Mouse (Mus musculus) stomach, embryonic 16.5 days (tissue): ENCODE measurements around the gene Prkrip1. TPM values are rescaled to one million over a fixed set of nuclear protein-coding genes. Genes with fewer than 3 reads are reported as not detected.
"Not testable (repeated sequence)": the region's sequence is repeated elsewhere in the genome, so short reads cannot be mapped to it uniquely, and the experiment has no call there.

ENCODE experiments used
- ATAC-seq: fragments of 200-750 bp; cut with Nextera tagmentation; 2 replicates; pipeline ENCODE4 v1.8.0; 2017; ENCODE audit warnings: moderate number of reproducible peaks, moderate TSS enrichment; ENCODE audit not compliant: insufficient read depth, low FRiP score
- H3K27ac ChIP-seq: fragments of 300-500 bp; sonication (generic); 2 replicates; pipeline ENCODE4 v1.5.1; 2014; ENCODE audit warnings: low read length
- H3K27me3 ChIP-seq: fragments of 300-500 bp; sonication (generic); 2 replicates; pipeline ENCODE4 v1.6.1; 2014; ENCODE audit warnings: low read length, control low read depth, mixed read lengths; ENCODE audit not compliant: control insufficient read depth, insufficient read depth
- H3K36me3 ChIP-seq: fragments of 300-500 bp; sonication (generic); 2 replicates; pipeline ENCODE4 v1.6.1; 2014; ENCODE audit warnings: low read length; ENCODE audit not compliant: control insufficient read depth, insufficient read depth
- H3K4me1 ChIP-seq: fragments of 300-500 bp; sonication (generic); 2 replicates; pipeline ENCODE4 v1.6.1; 2014; ENCODE audit warnings: low read length, control low read depth, mixed read lengths; ENCODE audit not compliant: control insufficient read depth, insufficient read depth
- H3K4me2 ChIP-seq: fragments of 300-500 bp; sonication (generic); 2 replicates; pipeline ENCODE4 v1.6.1; 2014; ENCODE audit warnings: low read depth, low read length, mixed read lengths
- H3K4me3 ChIP-seq: fragments of 300-500 bp; sonication (generic); replicated peaks from 2 replicates; pipeline ENCODE4 v1.5.1; 2014; ENCODE audit warnings: mild to moderate bottlenecking, low read length
- H3K9ac ChIP-seq: fragments of 300-500 bp; sonication (generic); 2 replicates; pipeline ENCODE4 v1.6.1; 2014; ENCODE audit warnings: low read length
- H3K9me3 ChIP-seq: fragments of 300-500 bp; sonication (generic); replicated peaks from 2 replicates; pipeline ENCODE4 v1.6.1; 2016; ENCODE audit warnings: low read length, control low read depth; ENCODE audit not compliant: control insufficient read depth
- WGBS: fragments of 180-500 bp; shearing (Covaris S2); extraction: QIAGEN DNeasy Blood & Tissue Kit; methylation state at CpG from one replicate; pipeline ENCODE4 v1.1.7; 2014; 5-methylcytosine and 5-hydroxymethylcytosine counted together
- polyA plus RNA-seq: library from polyadenylated mRNA; unstranded; fragments of >200 nt; fragmentation: Nextera tagmentation; extraction: Ambion mirVana; gene quantifications from 2 replicates; pipeline ENCODE4 v1.2.1, GENCODE M21; 2015

The Prkrip1 gene
- polyA plus RNA-seq, 1 experiment from 2014 or later, result 44.5 TPM

DNA sequence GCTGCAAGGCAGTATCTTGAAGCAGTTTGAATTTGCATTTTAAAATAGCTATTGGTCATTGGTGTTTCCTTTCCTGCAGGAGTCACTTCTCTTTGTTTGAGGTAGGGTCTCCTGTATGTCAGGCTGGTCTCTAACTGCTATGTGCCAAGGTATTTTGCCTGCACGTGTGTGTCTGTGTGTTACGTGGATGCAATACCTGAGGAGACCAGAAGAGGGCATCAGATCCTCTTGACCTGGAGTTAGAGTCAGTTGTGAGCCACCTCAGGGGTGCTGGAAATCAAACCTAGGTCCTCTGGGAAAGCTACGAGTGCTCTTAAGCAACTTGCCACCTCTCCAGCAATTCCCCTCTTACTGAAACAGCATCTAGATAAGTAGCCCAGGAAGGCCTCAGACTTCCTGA lies 16.4 kb upstream of the Prkrip1 start:
- Histone ChIP-seq H3K4me3 (no peak overlapping the region), H3K4me2 (no peak overlapping the region), H3K9ac (no peak overlapping the region), H3K4me1 (no peaks in the 10 kb centered on the region), H3K36me3 (no peaks in the 10 kb centered on the region), H3K9me3 (no peaks in the 10 kb centered on the region), H3K27ac (no peak overlapping the region), H3K27me3 (no peaks in the 10 kb centered on the region)
- WGBS, result 91% methylated on average over 3 of the region's 3 CpGs
- ATAC-seq, result no peak

DNA sequence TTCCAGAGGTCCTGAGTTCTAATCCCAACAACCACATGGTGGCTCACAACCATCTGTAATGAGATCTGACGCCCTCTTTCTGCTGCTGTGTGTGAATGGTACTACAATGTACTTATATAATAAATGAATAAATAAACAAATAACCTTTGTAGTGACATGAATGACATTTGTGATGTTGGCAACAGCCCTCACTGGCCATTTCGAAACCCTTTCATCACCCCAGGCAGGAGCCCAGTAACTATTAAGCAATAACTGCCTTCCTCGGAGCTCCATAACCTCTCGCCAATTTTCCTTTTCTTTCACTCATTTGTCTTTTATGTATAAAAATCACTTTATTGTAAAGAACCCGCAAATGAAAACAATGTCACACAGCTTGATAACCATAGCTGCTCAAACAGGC lies 15.0 kb upstream of the Prkrip1 start:
- H3K4me3 ChIP-seq, result no peak overlapping the region
- no peaks in the 10 kb centered on the region for H3K9me3 ChIP-seq
- no peak overlapping the region for H3K27ac ChIP-seq
- H3K27me3 ChIP-seq, result no peaks in the 10 kb centered on the region
- no peak overlapping the region for H3K9ac ChIP-seq
- WGBS, result 75% methylated on average over 5 of the region's 5 CpGs
- no peak overlapping the region for H3K4me2 ChIP-seq
- H3K36me3 ChIP-seq, result no peaks in the 10 kb centered on the region
- no peaks in the 10 kb centered on the region for H3K4me1 ChIP-seq
- no peak for ATAC-seq

DNA sequence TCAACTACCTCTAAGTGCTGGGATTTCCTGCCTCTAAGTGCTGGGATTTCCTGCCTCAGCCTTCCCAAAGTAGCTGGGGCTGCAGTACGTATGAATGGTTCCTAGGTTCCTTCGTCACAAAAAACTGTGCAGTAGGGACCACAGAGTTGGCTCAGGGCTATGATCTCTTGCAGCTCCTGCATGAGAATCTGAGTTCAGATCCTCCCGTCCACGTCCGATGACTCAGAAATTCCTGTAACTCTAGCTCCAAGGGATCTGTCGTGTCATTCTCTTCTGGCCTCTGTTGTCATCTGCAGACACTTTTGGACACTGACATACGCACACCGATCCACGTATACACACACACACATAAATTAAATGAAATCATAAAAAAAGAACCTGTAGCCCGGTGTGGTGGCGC lies 14.0 kb upstream of the Prkrip1 start:
- no peak overlapping the region for H3K9ac ChIP-seq
- no peaks in the 10 kb centered on the region for H3K9me3 ChIP-seq
- H3K36me3 ChIP-seq, result no peaks in the 10 kb centered on the region
- ATAC-seq, result no peak
- no peaks in the 10 kb centered on the region for H3K27me3 ChIP-seq
- no peak overlapping the region for H3K4me3 ChIP-seq
- no peaks in the 10 kb centered on the region for H3K4me1 ChIP-seq
- 92% methylated on average over 11 of the region's 11 CpGs for WGBS
- H3K4me2 ChIP-seq, result no peak overlapping the region
- no peak overlapping the region for H3K27ac ChIP-seq

DNA sequence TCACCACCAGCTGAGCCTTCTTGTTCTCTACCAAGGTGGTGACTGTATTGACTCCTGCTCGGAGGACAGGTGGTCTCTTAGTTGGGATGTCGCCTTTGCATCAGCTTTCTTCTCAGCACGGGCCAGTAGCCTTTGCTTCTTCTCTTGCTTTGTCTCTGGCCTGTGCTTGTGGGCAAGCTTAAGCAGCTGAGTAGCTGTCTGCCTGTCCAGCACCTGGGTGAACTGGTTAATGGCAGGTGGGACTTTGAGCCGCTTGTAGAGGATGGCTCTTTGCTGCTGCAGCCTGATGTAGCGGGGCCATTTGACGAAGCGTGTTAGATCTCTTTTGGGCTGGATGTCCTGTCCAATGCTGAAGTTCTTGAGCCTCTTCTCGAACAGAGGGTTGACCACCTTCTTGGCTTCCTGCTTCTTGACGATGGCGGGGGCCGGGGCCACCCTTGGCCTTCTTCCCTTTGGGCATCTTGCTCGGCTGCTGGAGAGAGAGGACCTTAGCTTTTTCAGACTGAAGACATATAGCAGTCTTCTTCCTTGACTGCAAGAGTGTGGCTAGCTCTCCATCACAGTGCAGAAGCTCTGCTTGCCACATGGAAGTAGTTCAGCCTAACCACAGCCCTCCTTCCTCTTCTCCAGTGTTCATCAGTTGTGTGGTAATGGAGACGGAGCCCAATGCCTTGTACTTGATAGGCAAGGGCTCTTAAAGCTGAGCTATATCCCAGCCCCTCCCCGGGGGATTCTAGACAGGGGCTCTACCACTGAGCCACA lies 12.8 kb upstream of the Prkrip1 start:
- not testable (repeated sequence) for H3K9ac ChIP-seq, H3K4me1 ChIP-seq, H3K4me3 ChIP-seq, H3K4me2 ChIP-seq, H3K27ac ChIP-seq, H3K9me3 ChIP-seq, H3K36me3 ChIP-seq, ATAC-seq, H3K27me3 ChIP-seq
- WGBS, result 85% methylated on average over 14 of the region's 14 CpGs

DNA sequence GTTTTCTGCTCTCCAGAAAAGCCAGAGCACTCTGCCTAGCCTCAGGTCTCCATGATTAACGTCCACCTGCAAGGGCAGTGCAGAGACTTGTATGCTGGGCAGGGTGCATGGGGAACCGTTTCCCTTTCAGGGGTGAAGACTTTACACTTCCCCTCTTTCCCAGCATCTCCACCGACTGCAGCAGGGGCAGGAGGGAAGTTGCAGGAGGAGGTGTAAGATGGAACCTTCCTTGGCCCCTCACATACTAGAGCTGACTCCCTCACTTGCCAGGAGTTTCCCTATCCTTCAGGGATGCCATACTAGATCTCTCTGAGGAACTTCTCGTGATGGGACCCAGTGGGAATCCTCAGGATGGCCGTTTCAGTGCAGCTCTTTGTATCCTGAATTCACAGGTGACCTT lies 11.8 kb upstream of the Prkrip1 start:
- no peak overlapping the region for H3K27ac ChIP-seq
- no peak for ATAC-seq
- WGBS, result 72% methylated on average over 5 of the region's 5 CpGs
- H3K4me1 ChIP-seq, result no peaks in the 10 kb centered on the region
- no peak overlapping the region for H3K4me3 ChIP-seq
- no peak overlapping the region for H3K9ac ChIP-seq
- no peak overlapping the region for H3K4me2 ChIP-seq
- H3K9me3 ChIP-seq, result no peaks in the 10 kb centered on the region
- H3K27me3 ChIP-seq, result no peaks in the 10 kb centered on the region
- H3K36me3 ChIP-seq, result no peaks in the 10 kb centered on the region

DNA sequence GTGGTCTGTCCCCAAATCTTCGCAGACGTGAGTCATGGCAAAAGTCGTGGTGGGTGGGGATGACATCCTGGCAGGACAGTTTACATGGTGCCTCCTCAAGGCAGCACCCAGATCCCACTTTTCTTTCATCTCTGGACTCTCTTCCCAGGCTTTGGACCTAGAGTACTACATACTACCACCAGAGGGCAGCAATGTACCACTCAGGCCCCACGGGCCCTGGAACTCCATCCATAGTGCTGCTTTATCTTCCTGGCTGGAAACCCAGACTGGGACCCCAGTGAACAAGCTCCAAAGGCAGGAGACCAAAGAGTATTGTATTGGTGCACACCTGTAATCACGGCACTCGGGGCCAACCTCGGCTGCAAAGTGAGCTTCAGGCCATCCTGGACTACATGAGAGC lies 3.1 kb upstream of the Prkrip1 start:
- no peak overlapping the region for H3K9ac ChIP-seq
- 0 out of 2 replicates have a peak, but pooled peaks have one; percentile 30 for ATAC-seq
- H3K4me1 ChIP-seq, result peaks cover 13% of the 10 kb centered on the region
- H3K27me3 ChIP-seq, result no peaks in the 10 kb centered on the region
- no peak overlapping the region for H3K4me3 ChIP-seq
- 33% methylated on average over 7 of the region's 7 CpGs for WGBS
- H3K27ac ChIP-seq, result no peak overlapping the region
- no peaks in the 10 kb centered on the region for H3K9me3 ChIP-seq
- H3K4me2 ChIP-seq, result no peak overlapping the region
- no peaks in the 10 kb centered on the region for H3K36me3 ChIP-seq

DNA sequence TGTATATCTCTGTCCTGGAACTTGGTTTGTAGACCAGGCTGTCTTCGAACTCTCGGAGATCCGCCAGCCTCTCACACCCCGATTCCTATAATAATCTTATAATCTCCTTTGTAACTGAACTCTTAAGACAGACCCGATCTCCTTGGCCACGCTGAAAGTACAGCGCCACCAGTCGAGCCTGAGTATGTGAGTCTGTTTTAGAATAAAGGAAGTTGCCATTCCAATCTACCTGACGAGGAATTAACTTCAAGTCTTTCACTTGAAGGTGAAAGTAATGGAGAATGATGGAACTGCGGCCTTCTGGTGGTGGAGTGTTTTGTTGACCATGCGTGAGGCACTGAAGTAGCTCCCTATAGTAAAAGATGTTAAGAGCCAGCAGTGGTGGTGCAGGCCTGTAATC lies 763 bp upstream of the Prkrip1 start:
- Histone ChIP-seq H3K9ac (peak overlapping the region; percentile 93), H3K4me2 (peak overlapping the region; percentile 57), H3K4me1 (peaks cover 13% of the 10 kb centered on the region), H3K27me3 (no peaks in the 10 kb centered on the region), H3K27ac (peak overlapping the region; percentile 89; the same call in 1 of the 2 replicates), H3K36me3 (peaks cover 12% of the 10 kb centered on the region), H3K9me3 (no peaks in the 10 kb centered on the region), H3K4me3 (peak overlapping the region; percentile 97)
- ATAC-seq, result no peak
- 31% methylated on average over 11 of the region's 11 CpGs for WGBS

DNA sequence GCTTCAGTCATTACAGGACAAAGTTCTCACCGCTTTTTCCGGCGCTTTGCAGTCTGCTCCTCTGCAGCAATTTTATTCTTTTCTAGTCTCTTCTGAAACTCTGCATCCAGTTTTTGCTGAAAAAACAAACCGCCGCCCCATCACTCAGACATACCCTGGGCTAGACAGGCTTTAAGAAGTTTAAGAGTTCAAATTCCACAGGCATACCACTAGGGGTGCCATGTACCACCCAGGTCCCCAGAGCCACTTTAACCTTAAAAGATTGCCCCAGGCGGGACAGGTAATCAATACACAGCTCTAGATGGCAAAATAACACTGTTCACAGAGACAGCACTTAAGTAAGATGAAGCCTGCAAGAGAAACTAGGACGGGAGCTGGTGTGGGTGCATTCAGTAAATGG lies 6.9 kb downstream of the Prkrip1 start:
- no peaks in the 10 kb centered on the region for H3K9me3 ChIP-seq
- H3K27ac ChIP-seq, result no peak overlapping the region
- no peak overlapping the region for H3K4me3 ChIP-seq
- WGBS, result 78% methylated on average over 7 of the region's 7 CpGs
- peaks cover 16% of the 10 kb centered on the region for H3K36me3 ChIP-seq
- no peak overlapping the region for H3K9ac ChIP-seq
- H3K4me2 ChIP-seq, result no peak overlapping the region
- ATAC-seq, result no peak
- no peaks in the 10 kb centered on the region for H3K4me1 ChIP-seq
- no peaks in the 10 kb centered on the region for H3K27me3 ChIP-seq

DNA sequence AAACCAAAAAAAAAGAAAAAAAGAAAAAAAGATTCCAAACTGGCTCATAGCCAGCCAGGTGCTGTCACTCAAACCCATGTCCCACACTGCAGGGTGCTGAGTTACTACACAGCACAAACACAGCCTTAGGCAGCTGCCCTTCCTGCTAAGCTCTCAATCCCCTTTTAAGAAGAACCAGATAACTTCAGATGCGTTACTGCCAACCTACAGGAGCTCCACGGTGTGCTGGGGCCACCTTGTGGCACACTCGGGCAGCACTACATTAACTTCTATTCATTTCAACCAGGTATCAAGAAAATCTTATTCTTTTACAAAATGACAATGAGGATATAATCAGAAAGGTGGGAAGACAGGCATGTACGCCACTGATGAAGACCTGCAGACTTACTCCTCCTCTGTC lies 12.0 kb downstream of the Prkrip1 start:
- H3K4me1 ChIP-seq, result no peaks in the 10 kb centered on the region
- no peaks in the 10 kb centered on the region for H3K9me3 ChIP-seq
- WGBS, result 36% methylated on average over 4 of the region's 4 CpGs
- H3K27me3 ChIP-seq, result no peaks in the 10 kb centered on the region
- H3K27ac ChIP-seq, result no peak overlapping the region
- no peaks in the 10 kb centered on the region for H3K36me3 ChIP-seq
- H3K4me2 ChIP-seq, result no peak overlapping the region
- no peak overlapping the region for H3K4me3 ChIP-seq
- 0 out of 2 replicates have a peak, but pooled peaks have one; percentile 58 for ATAC-seq
- no peak overlapping the region for H3K9ac ChIP-seq
